Mouse (Mus musculus): ENCODE results near the gene Trnau1ap. TPM values are rescaled to one million over a fixed set of nuclear protein-coding genes. Genes with fewer than 3 reads are reported as not detected.

Trnau1ap gene
- 10 to 100 TPM; 10.4 to 11.7 TPM for total RNA-seq (2021)
- long read RNA-seq, experiment 1, transcript Trnau1ap-201 (9 exons, 1,130 nt), result major isoform, 8 of 11 reads
- long read RNA-seq, experiment 1, partial matches to known transcripts, result 0 of 11 reads
- long read RNA-seq, experiment 1, other reads (novel, unspliced or antisense), result 2 of 11 reads
- long read RNA-seq, experiment 2, transcript Trnau1ap-201 (9 exons, 1,130 nt), result major isoform, 9 of 14 reads
- long read RNA-seq, experiment 2, partial matches to known transcripts, result 2 of 14 reads
- long read RNA-seq, experiment 2, other reads (novel, unspliced or antisense), result 3 of 14 reads

- peak; percentile 94 for DNase-seq
- peak; percentile 21; the same call in 1 of the 2 replicates for TF ChIP-seq CTCF (IDR thresholded peaks at IDR 0.05)
- Histone ChIP-seq H3K27ac (peak within 1 kb of the TSS; percentile 96), H3K4me3 (peak within 1 kb of the TSS; percentile 96)
- intact Hi-C loops (cut with DNase I), result loop anchor here (2.0 kb wide), 1 partner anchor 20 kb away; no protein-coding TSS in a partner anchor
These were observed at the start of gene Trnau1ap for GRCm38 (mm10) chr4:132329115-132329834. Trnau1ap (minus strand) TSS chr4:132329538.

GRCm38 (mm10) chr4:132373820-132374219, 44.5 kb upstream of the Trnau1ap start:
- TF ChIP-seq CTCF (IDR thresholded peaks at IDR 0.05), result no peak
- Histone ChIP-seq H3K27ac (no peak overlapping the region), H3K4me3 (no peak overlapping the region)
- DNase-seq, result no peak
- intact Hi-C loops (cut with DNase I), result no loop called here

- no peak overlapping the region for H3K4me3 ChIP-seq
- no peak for DNase-seq
- intact Hi-C loops (cut with DNase I), result loop anchor here (5.0 kb wide), 1 partner anchor 37 kb away; no protein-coding TSS in a partner anchor
- no peak for TF ChIP-seq CTCF (IDR thresholded peaks at IDR 0.05)
- H3K27ac ChIP-seq, result no peak overlapping the region
These were observed 40.8 kb upstream of the Trnau1ap start for GRCm38 (mm10) chr4:132369953-132370750.

GRCm38 (mm10) chr4:132367480-132368201, 38.3 kb upstream of the Trnau1ap start:
- TF ChIP-seq CTCF (IDR thresholded peaks at IDR 0.05), result no peak
- H3K27ac ChIP-seq, result peak overlapping the region; percentile 61
- DNase-seq, result peak; percentile 58
- intact Hi-C loops (cut with DNase I), result loop anchor here (5.0 kb wide), 1 partner anchor 40 kb away; no protein-coding TSS in a partner anchor
- H3K4me3 ChIP-seq, result no peak overlapping the region

- no peak for TF ChIP-seq CTCF (IDR thresholded peaks at IDR 0.05)
- DNase-seq, result no peak
- intact Hi-C loops (cut with DNase I), result loop anchor here (5.0 kb wide), 1 partner anchor 42 kb away; no protein-coding TSS in a partner anchor
- Histone ChIP-seq H3K4me3 (no peak overlapping the region), H3K27ac (peak overlapping the region; percentile 31)
These were observed 36.2 kb upstream of the Trnau1ap start for GRCm38 (mm10) chr4:132365450-132366060.

- no peak for DNase-seq
- no peak overlapping the region for H3K27ac ChIP-seq
- no peak overlapping the region for H3K4me3 ChIP-seq
- TF ChIP-seq CTCF (IDR thresholded peaks at IDR 0.05), result no peak
- intact Hi-C loops (cut with DNase I), result no loop called here
These were observed 34.1 kb upstream of the Trnau1ap start for GRCm38 (mm10) chr4:132363487-132363886.

GRCm38 (mm10) chr4:132359510-132359909, 30.2 kb upstream of the Trnau1ap start:
- TF ChIP-seq CTCF (IDR thresholded peaks at IDR 0.05), result no peak
- Histone ChIP-seq H3K27ac (peak overlapping the region; percentile 53), H3K4me3 (no peak overlapping the region)
- DNase-seq, result no peak
- intact Hi-C loops (cut with DNase I), result no loop called here

GRCm38 (mm10) chr4:132356170-132356569, 26.8 kb upstream of the Trnau1ap start:
- intact Hi-C loops (cut with DNase I), result no loop called here
- no peak for TF ChIP-seq CTCF (IDR thresholded peaks at IDR 0.05)
- Histone ChIP-seq H3K4me3 (peak overlapping the region; percentile 58), H3K27ac (peak overlapping the region; percentile 70)
- DNase-seq, result peak; percentile 55

GRCm38 (mm10) chr4:132355403-132355802, 26.1 kb upstream of the Trnau1ap start:
- intact Hi-C loops (cut with DNase I), result no loop called here
- DNase-seq, result no peak
- Histone ChIP-seq H3K27ac (peak overlapping the region; percentile 70; the same call in 1 of the 2 replicates), H3K4me3 (no peak overlapping the region)
- TF ChIP-seq CTCF (IDR thresholded peaks at IDR 0.05), result no peak

- H3K4me3 ChIP-seq, result no peak overlapping the region
- intact Hi-C loops (cut with DNase I), result loop anchor here (5.0 kb wide), 1 partner anchor 53 kb away; no protein-coding TSS in a partner anchor
- peak overlapping the region; percentile 96 for H3K27ac ChIP-seq
- no peak for TF ChIP-seq CTCF (IDR thresholded peaks at IDR 0.05)
- peak; percentile 50 for DNase-seq
These were observed 25.2 kb upstream of the Trnau1ap start for GRCm38 (mm10) chr4:132354571-132354970.

GRCm38 (mm10) chr4:132353481-132353885, 24.1 kb upstream of the Trnau1ap start, which contains the start of gene Rcc1:
Rcc1 (minus strand) TSS chr4:132353605.
- peak within 1 kb of the TSS; percentile 96 for H3K27ac ChIP-seq
- peak within 1 kb of the TSS; percentile 89 for H3K4me3 ChIP-seq
- 0 out of 2 replicates have a peak, but pooled peaks have one; percentile 5 for TF ChIP-seq CTCF (IDR thresholded peaks at IDR 0.05)
- DNase-seq, result peak; percentile 92
- intact Hi-C loops (cut with DNase I), result loop anchor here (1.0 to 5.0 kb wide), 3 partner anchors 8 to 141 kb away; partner anchors contain the start of gene Ythdf2
